Mouse (Mus musculus) kidney, postnatal 25 days (tissue): ENCODE measurements at regions not wholly inside any gene's neighbourhood (a gene's known extent, or its start where the extent isn't known, plus 50 kb on each side); places are given as distances from the start of the nearest gene placed in this dataset.
"Not testable (repeated sequence)": the region's sequence is repeated elsewhere in the genome, so short reads cannot be mapped to it uniquely, and the experiment has no call there.

Experiments
- DNase-seq, 2 experiments: peaks; one replicate each; pipeline ENCODE4 v3.0.0; 2021; ENCODE audit warnings: mixed read lengths in 2 of 2

DNA sequence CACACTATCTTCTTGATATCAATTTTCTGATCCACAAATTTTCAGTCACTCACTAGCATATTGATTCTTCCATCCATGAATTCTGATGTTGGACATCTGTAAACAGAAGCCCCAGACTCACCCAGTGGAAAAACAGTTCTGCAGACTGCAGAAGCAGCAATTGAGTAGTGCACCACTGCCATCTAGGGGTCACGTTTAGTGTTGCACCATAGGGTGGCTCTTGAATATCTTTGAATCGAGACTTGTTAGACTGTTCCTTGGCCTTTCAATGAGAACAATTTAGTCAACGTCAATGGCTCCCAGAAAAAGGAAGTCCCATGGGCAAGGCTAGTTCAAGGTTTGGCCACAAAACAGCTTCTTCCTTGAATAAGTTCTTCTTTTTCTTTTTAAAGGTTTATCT lies 828.1 kb downstream of the Gm10330 start:
- peak in 1 of 2 experiments; percentile 38 for DNase-seq

DNA sequence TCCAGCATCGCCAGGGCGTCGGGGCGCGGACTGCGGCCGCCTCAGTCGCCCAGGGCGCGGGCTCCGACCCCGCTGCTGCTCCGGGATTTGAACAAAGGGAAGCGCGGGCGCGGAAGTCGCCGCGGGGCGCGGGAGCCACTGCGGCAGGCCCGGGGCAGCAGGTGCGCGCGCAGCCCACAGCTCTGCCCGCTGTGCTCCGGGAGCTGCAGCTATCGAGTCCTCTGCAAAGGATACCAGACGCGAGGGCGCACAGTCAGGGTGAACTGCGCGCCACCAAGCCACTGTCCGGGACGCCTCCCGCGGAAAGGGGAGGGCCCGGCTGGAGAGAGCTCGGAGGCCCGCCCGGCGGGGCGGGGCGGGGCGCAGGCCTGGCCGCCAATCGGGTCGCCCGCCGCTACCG lies 873.9 kb downstream of the Gm10330 start:
- not testable (repeated sequence) for DNase-seq
